Mouse (Mus musculus): ENCODE measurements around the gene Uso1.

Uso1 gene

DNA sequence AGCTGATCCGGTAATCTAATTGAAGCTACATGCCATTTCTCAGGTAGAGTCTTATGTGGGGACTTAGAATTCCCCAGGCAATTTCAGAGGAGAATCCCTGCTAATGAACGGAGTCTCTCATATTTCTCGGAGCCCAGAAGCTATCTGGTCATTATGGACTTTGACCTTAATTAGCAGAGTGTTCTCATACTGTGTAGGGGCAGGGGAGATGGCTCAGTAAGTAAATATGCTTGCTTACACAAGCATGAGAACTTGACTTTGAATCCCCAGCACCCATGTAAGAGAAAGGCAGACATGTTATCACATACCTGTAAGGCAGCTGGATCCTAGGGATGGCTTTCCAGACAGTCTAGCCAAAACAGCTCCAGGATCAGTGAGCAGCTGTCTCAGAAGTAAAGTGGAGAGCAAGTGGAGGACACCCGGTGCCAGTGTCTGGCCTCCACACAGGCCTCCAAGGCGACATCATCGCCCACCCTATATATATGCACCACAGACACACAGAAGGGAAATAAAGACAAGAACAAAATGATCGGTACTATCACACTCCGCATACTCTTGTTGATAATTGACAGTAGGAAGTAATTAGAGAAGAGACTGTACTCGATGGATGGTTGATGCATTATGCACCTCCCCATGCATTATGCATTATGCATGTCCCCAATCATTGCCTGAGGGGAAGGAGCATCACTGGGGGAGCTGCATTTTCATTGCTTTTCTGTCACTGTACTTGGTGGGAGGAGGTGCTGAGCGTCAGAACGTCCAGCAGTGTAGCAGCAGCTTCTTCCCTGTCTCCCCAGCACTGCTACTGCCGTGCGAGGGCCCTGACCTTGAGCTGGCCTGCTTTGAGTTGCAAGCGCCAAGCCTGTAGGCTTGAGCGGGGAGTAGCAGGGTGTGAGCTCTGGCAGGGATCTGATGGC is 59.4 kb downstream of the Uso1 start:
- DNase-seq, result no peak

DNA sequence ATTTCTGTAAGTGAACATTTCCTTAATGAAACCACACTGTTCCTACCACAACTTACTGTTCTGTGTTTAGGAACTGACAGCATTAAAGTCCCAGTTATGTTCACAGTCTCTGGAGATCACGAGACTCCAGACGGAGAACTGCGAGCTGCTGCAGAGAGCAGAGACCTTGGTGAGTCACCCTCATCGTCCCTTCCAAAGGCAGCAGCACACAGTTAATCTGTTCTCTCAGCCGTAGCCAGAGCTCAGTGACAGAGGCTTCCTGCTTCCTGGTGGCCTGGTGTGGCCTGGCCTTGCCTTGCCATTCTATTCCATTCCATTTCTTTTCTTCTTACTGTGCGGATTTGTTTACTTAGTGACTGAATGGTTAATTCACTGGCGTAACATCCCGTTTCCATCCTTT is 60.5 kb downstream of the Uso1 start:
- DNase-seq, result no peak

DNA sequence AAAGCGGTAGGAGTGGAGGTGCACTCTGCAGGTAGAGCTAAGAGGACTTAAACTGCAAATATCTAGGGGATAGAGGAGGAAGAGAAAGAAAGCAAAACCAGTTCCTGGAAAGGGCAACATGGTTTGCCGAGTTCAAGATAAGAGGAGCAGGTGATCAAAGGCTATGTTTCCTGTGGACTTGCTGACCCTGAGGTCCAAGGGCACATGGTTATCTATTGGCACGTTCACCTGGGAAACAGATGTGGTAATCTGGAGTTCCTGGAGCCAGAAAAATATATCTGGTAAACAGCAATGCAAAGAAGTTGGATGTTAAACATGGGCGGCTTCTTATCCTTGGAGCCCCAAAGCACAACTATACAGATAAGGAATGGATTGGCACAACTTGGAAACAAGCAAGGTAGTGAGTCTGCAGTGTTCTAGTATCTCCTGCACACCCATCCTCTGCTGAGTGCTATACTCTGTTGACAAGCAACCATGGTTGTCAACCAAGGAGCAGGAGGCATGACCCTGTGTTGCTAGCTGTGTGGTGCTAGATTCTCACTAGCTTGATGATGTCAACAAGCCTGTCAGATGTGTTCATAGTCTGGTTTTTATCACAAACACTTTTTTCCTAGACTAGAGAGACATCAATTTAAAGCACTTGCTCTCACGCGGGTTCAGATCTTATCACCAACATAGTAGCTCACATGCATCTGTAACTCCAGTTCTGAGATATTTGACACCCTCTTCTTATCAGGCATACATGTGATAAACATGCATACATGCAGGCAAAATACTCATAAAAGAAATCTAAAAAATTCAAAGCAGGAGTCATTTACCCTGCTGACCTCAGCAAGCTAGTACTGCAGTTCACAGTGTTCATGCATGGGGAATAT is 66.7 kb downstream of the Uso1 start:
- no peak for DNase-seq

DNA sequence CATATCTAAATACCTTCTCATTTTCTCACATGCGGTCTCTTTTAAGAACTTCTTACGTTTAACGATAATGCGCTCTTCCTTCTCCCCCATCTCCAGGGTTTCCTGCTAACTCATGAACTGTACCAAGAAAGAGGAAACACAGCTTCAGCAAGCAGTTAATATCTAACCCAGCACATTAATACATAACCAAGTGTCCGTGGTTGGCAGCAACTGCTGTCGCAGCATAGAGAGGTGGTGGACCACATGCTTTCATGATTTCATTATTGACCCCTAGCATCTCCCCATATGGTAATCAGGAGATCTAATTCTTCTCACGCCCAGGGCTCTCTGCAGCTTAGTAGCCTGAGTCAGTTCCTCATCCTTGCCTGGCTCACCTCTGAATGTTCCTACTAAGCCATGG is 67.4 kb downstream of the Uso1 start:
- peak; percentile 71 to 75 for DNase-seq

DNA sequence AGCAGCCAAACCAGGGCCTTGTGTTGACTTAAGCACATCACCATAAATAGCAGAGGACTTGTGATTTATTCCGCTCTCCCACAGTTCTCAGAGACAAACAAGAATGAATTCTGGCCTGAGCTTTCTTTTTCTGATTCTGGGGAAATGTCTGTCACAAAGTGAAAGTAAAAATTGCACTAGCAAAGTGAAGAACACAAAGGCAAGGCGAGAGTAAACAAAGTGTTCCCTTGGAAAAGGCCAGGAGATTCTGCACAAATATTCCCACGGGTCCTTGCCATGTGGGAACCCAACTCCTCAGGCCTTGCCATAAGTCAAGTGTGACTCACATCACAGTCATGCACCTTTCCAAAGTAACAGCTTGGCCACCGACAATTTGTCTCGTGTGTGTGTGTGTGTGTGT is 68.0 kb downstream of the Uso1 start:
- DNase-seq, result peak in 1 of 2 experiments; percentile 20

DNA sequence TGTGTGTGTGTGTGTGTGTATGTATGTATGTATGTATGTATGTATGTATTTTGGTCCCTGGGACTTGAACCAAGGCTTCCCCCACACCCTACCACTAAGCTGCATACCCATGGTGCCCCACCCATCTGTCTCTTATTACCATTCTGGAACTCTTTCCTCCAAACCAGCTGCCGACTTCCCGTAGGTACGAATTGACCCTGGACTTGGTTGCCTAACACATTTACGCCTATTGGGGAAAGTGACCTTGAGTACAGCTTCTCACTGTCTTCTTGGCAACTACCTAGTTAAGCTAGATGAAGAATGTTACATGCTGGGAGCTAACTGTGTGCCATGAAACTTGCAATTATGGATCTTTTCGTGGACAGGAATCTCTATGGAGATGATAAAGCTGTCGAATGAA is 68.4 kb downstream of the Uso1 start:
- DNase-seq, result no peak

DNA sequence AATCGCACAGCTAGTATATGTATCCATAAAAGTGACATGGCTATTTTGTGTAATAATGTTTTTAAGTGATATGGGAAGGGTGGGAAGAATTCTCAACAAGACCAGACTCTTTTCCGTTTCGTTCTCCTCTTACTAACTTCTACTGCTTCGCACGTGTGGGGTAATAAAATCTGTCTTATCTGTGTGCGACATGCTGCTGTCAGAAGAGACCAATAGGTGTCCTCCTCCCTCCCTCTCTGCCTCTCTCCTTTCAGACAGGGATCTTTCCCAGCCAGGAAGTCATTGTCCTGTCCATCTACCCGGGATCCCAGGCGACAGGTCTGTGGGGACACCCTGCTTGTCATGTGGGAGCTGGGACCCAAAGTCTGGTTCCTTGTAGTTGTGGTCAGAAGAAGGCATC is 72.5 kb downstream of the Uso1 start:
- no peak for DNase-seq

DNA sequence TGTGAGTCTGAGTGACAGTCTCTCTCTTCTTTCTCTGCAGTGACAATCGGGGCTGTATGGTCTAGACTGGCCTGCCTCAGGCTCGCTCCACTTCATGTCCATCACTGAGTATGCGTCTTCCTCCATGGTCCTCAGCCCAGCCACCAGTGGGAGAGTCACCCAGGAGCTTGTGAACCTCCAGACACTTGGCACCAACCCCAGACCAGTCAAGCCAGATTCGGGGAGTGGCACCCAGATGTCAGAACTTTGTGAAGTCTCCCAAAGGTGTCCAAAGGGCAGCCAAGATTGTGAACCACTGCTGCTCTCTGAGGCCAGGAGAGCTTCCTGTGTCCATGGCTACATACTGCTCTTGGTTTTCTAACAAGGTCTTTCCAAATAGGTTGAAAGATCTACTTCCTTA is 74.5 kb downstream of the Uso1 start:
- DNase-seq, result no peak

DNA sequence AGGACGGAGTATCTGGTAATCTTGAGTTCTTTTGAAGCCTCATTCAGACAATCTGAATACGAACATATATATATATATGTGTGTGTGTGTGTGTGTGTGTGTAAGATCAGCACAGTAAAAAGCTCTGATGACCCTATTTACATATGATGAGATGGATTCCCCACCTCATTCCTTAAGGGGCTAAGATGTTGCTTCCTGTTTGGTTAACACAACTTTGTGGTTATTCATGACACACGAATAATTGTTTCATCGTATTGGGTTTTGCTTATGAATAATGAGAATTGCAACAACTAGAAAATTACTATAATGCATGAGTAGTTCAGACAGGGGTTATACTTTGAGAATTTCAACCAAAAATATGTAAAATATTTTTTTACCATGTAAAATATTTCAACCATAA is 77.6 kb downstream of the Uso1 start, which contains the start of gene U90926:
U90926 (minus strand) TSS at position 101 of the 400 bp plus-strand sequence.
- DNase-seq, result no peak

DNA sequence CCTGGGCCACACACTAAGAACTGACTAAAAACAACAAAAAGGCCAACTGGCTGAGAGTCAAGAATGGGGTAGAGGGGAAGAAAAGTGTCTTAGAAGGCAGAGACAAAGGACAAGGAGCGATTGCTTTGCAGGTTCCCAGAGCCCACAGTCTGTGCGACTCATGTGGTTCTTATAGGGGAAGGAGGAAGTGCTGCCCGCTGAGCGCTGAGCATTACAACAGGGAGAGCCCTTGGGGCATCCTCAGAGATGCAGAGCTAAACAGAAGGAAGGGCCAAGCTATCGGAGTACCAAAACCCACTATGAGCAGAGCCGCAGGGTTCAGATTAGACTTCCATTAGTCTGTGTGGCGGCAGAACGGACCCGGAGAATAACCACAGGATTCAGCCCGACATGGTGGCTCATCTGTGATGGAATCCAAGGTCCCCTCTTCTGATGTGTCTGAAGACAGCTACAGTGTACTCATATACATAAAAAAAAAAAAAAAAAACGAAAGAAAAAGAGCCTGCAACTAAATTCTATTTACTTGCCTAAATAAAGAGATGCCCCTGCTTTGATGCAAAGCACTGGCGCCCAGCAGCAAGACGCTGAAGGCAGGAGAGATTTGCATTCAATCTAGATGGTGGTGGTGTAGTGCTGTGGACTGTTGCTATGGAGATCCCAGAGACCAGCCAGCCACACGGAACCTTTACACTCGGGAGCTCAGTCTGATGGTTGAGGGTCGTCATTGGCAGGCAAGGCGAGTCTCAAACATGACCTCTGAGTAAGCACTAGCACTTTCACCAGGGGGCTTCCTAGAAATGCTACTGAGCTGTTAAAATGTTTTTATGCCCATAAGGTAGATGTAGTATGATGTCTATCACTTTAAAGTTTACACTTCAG is 81.4 kb downstream of the Uso1 start:
- no peak for DNase-seq

DNA sequence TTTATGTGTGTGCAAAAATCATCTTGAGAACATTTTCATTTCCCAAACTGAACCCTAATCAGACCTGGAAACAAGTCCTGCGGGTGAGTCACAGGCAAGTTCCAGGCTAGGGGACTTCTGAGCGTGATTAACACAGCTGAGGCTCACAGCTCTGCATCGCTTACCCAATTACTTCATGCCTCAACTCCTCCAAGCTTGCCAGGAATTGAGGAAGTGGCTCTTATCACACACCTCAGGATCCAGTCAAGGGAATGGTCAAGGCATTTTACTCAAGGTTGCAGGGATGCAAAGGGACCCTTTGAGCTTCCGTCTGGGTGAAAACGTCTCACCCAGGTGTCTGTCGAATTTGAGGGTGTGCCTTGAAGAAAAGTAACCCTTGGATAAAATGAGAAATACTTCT is 82.1 kb downstream of the Uso1 start:
- peak in 1 of 2 experiments; percentile 23 for DNase-seq

DNA sequence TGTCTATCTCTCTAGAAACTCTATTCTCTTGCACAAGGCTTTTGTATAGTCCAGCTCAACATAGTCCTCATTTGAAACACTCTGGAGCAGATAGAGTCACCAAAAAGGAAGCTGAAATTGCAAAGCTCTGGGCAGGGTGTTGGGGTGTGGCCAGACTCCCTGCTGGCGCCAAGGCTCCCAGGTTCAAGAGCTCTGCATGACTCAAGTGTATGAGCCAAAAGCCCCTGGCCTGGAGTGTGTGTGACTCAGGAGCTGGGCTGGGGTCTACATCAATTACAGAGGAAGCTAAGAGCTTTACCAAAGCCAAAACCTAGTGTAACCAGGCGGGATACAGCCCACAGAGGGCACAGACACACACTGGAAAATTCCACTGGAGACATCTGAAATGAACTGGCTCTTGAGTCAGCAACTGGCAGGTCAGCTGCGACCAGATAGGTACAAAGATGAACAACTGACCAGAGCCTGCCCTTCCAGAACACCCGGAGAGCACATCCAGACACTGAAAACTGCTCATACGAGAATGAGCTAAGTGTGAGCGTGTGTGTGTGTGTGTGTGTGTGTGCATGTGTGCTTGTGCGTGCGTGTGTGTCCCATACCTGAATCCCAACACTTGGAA is 82.7 kb downstream of the Uso1 start:
- DNase-seq, result peak; percentile 26 to 36

DNA sequence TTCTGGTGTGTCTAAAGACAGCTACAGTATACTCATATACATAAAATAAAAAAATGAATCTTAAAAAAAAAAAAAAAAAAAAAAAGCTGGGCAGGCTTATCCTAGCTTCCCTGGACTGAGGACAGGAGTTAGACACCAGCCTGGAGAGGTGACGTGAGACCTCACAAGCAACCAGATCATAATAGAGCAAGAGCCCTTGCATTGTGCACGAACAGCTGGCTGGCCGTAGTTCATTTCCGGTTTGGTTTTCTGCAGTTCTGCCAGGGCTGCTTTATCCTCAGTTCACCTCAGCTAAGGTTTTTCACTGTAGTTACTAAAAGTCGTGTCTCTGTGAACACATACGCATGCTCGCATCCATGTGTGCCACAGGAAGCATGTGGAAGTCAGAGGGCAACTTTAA is 90.0 kb downstream of the Uso1 start:
- DNase-seq, result no peak

DNA sequence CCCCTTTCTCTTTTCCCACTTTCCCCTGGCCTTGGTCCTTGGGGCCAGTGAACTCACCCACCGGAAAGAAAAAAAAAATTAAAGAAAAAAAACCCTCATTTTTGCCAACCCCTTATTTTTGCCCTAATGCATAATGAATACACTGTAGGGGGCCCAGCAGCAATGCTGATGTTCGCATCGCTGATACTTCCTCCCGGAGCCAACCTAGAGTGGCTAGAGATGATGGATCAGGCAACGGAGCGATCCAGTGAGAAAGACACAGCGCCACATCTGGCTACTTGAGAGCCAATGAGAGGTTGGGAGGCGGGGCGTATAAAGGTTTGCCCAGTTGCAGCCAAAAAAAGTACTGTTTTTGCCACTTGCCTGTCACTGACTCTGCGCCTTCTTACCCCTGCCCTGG is 91.0 kb downstream of the Uso1 start:
- no peak for DNase-seq

DNA sequence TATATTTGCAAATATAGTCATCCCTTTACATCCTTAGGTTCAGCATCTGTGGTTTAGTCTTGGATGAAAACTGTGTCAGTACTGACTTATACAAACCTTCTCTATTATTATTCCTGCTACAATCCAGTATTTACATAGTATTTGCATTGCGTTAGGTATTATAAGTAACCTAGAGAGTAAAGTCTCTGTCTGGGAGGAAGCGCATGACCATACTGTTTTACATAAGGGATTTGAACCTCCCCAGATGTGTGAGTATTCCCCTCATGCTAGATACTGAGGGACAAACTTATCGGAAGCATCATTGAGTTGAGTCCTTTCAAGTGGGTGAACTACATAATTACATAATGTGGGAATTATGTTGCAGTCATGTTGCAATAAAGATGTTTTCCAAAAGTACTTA is 91.8 kb downstream of the Uso1 start:
- DNase-seq, result no peak

DNA sequence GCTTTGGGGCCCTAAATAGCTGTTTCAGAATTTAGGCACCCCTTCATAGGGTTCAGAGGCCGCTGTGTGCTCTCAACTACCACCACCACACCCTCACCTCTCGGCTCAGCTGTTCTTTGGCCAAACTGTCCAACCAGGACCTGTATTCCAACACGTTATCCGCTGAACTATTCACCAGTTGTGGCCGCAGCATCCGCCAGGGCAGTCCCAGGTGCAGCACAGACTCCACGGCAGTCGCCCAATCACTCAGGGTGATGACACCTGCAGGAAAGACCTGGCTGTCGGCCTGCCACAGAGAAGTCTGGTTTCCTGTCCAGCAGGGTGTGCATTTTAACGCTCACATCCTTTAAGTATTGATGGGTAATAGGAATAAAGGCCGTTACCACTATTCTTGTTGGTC is 92.6 kb downstream of the Uso1 start:
- DNase-seq, result no peak

DNA sequence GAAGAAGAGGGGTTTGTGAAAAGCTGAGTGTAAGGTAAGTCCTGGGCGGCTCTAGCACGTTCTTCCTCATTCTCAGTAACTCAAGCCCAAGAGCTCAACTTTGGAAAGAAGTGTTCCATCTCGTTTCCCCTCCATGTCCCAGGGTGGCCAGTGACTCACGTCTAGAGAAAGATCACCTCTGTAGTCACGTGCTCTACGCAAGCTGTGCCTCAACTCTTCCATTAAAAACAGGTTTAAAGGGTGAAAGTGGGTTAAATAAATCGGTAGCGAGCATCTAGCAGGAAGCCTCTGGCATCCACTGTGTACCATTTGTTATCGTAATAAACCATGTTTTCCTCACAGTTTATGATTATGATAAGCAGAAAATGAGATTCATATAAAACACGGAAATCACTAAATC is 94.1 kb downstream of the Uso1 start:
- no peak for DNase-seq

DNA sequence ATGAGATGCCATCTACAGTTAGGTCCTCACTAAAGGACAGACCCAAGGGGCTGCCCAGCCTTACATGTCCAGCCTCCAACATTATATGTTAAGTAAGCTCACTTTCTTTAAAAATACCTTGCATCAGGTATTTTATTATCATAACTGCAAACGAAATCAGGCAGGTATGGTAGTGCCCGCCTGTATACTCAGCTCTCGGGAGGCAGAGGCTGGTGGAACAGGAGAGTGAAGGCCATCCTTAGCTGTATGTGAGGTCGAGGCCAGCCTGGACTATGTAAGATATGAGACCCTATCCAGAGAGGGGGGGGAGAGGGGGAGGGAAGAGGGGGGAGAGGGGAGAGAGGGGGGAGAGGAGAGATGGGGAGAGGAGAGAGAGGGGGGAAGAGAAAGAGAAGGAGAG is 95.6 kb downstream of the Uso1 start:
- no peak for DNase-seq

DNA sequence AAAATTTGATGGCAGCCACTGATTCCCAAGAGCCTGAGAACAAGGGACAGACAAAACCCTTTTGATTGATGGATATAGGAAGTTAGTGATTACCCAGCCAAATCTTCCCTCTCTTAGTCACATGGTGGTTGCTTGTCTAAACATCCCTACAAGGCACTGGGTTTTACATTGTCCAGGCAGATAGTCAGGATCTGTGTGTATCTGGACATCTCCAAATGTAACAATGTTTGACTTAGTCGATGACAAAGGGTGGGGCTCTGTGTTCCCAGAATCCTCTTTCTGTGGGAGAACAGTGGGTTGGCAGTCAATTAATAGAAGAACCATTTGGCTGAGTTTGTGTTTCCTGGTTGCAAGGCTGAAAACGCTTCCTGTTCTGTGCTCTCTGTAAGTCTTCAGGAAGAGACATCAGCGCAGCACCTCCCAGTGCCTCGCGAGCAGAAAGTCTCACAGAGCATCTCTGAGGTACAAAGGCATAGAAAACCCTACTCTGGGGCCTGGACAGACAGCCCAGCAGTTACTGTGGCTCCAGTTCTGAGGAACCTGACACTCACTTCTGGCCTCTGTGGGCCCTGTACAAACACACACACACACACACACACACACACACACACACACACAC is 97.3 kb downstream of the Uso1 start:
- DNase-seq, result no peak

DNA sequence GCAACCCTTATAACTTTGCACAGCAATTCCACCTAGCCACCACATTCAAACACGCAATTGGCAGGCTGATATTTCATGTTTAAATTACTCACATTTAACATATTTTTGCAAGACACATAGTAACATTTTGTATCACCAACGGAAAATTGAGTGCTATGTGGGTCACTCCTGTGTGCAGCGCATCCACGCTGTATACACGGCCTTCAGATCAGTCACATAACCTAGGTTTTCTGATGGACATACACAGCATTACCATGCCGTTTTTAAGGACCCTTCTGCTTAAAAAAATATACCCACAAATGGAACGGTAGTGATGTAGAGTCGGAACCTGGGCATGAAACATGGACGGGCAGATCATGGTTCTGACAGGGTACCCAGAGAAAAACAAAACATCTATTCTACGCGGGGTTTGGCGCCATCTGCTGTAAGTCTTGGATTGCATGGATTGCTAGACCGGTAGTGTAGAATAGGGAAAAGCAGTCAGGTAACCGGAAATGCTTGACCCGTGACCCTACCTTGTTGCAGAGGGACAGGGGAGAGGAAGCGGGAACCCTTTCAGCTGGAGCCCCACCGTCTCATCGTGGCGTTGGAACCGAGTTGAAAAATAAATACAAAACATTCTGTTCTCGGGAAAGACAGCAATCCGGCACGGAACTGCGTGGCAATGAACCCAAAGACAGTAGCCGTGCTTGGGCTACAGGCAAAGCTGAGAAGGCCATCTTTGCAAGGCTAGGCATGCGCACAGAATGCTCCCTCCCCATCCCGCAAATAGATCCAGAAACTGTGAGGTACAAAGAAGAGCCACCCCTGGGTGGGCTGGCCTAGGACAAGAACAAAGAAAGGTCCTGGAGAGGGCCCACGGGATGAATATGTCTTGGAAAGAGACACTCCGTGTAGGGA is 101.8 kb downstream of the Uso1 start:
- DNase-seq, result peak; percentile 74 to 87

DNA sequence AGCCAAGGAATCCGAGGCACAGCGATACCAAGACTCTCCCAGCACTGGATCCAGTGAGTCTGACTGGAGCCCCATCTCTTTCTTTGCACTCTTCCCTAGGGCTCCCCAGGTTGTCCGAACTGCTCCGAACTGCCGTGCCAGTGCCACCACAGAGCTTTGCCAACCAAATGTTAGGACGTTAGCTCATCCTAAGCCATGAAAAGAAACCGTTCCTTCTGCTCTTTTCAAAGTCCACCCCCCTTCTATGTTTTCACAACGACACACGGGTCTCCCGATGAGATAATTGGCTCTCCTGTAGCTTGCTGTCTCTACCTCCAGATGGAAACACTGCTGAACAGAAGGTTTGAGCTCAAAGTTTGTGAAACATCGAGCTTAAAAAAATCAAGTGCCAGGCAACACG is 103.0 kb downstream of the Uso1 start:
- DNase-seq, result no peak
